Mouse (Mus musculus): ENCODE measurements around the gene Sncg.

DNA sequence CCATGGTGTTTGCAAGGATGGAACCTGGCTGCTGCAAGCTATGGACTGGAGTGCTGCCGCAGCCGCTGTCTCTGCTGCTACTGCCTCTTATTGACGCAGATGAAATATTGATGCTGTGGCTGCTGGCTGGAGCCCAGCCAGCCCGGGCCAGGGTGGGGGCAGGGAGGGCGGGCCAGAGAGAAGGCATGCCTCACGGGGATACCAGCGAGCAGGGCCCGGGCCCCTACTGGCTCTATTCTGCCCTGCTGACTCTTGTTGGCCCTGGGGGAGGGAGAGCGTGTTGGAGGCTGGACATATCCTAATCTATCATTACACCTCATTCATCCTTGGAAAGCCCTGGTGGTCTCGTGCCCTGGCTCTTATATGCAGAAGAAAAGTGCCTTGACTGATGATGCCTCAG is at the start of gene Sncg:
- TF ChIP-seq CTCF (conservative IDR thresholded peaks at IDR 0.05 in 1 of 2, IDR thresholded peaks at IDR 0.05 in 1 of 2; ENCODE audit: low read depth in 2 of 2, low read length in 2 of 2) (no peak), EP300 (IDR thresholded peaks at IDR 0.05; ENCODE audit: low read length) (no peak), POLR2A (IDR thresholded peaks at IDR 0.05; ENCODE audit: low read depth, low read length) (no peak), GABPA (IDR thresholded peaks at IDR 0.05; ENCODE audit: insufficient replicate concordance, low read depth, low read length) (no peak), RCOR1 (conservative IDR thresholded peaks at IDR 0.05; ENCODE audit: low read depth, low read length) (no peak), CHD2 (IDR thresholded peaks at IDR 0.05; ENCODE audit: low read length) (no peak), TCF12 (IDR thresholded peaks at IDR 0.05; ENCODE audit: low read depth, low read length) (no peak), HCFC1 (IDR thresholded peaks at IDR 0.05; ENCODE audit: low read depth, low read length) (no peak), MYC (IDR thresholded peaks at IDR 0.05; ENCODE audit: low read depth, low read length) (no peak), ZNF384 (IDR thresholded peaks at IDR 0.05; ENCODE audit: low read depth, low read length) (no peak), RAD21 (IDR thresholded peaks at IDR 0.05; ENCODE audit: low read depth, low read length) (no peak), ZC3H11A (IDR thresholded peaks at IDR 0.05; ENCODE audit: low read depth, low read length) (no peak), E2F4 (IDR thresholded peaks at IDR 0.05; ENCODE audit: insufficient replicate concordance, low read depth, low read length) (no peak), ZKSCAN1 (IDR thresholded peaks at IDR 0.05; ENCODE audit: borderline replicate concordance, low read depth, low read length) (no peak)
